Mouse (Mus musculus): ENCODE results near the gene Slc4a8.
"Not testable (repeated sequence)": the region's sequence is repeated elsewhere in the genome, so short reads cannot be mapped to it uniquely, and the experiment has no call there.

The Slc4a8 gene

DNA sequence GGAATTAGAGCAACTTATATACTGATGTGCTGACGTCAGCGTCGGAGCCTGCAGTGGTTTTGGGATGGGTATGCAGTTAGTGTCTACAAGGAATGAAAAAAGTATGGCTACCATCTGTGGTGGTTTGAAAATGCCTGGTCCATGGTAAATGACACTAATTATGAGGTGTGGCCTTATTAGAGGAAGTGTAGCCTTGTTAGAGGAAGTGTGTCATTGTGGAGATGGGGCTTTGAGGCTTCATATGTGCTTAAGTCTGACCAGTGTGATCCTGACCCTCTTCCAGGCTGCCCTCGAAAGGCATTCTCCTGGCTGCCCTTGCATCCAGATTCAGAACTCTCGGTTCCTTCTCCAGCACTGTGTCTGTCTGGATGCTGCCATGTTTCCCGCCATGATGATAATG lies 18.3 kb upstream of the Slc4a8 start:
- no peak for DNase-seq (ENCODE audit: low read depth, low spot score)

GRCm38 (mm10) chr15:100746478-100747120 lies 14.9 kb upstream of the Slc4a8 start:
- DNase-seq (ENCODE audit: low read depth, low spot score): no peak

DNA sequence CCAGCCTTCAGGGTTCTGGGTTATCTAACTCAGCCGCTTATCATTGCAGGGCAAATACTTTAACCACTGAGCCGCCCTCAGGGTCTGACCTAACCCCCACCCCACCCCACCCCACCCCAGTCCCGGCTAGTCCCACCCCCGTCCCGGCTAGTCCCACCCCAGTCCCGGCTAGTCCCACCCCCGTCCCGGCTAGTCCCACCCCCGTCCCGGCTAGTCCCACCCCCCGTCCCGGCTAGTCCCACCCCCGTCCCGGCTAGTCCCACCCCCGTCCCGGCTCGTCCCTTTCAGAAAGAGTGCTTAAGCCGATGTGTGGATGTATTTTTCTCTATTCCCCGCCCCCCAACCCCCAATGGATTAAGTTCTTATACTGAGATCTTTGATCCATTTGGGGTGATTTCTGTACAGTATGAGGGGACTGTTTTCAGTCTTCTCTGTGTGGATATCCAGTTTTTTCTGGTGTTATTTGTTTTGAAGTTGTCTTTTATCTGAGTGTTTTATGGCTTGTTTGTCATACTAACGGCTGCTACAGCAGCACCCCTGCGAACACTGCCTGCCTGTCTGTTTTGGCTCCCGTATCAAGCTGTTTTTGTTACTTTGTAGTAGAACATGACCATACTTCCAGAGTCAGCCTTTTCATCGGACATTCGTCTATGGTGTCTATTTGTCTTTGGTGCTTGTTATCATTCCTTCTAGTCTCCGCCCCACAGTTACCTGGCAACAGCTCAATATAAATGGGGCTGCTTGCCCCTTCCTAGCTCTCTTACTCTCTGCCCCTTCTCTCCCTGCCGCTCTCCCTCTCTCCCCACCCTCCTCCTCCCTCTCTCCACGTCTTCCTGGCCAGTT lies 14.2 kb upstream of the Slc4a8 start:
- no peak for DNase-seq (ENCODE audit: low read depth, low spot score)

GRCm38 (mm10) chr15:100748584-100748983 lies 13.0 kb upstream of the Slc4a8 start:
- DNase-seq (ENCODE audit: low read depth, low spot score): no peak

- no peak for DNase-seq (ENCODE audit: low read depth, low spot score)
Observed at GRCm38 (mm10) chr15:100749751-100750538, 11.6 kb upstream of the Slc4a8 start.

- no peak for DNase-seq (ENCODE audit: low read depth, low spot score)
Observed at GRCm38 (mm10) chr15:100752439-100752838, 9.1 kb upstream of the Slc4a8 start.

DNA sequence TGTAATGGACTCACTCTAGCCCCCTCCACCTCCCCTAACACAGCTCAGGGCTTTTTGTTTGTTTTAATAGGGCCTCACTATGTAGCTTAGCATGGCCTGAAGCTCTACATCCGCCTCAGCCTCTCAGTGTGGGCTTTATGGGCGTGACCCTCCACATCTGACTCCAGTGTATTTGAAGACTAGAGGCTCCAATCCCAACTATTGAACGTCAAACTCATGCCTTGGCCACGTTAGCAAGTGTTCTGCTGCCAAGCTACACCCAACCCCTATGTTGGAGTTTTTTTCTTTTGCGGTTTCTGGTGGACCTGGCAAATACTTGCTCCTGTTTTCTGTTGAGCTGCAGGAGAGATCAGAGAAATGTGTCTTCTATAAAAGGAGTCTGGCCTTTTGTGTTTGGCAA lies 8.5 kb upstream of the Slc4a8 start:
- DNase-seq (ENCODE audit: low read depth, low spot score): no peak

DNA sequence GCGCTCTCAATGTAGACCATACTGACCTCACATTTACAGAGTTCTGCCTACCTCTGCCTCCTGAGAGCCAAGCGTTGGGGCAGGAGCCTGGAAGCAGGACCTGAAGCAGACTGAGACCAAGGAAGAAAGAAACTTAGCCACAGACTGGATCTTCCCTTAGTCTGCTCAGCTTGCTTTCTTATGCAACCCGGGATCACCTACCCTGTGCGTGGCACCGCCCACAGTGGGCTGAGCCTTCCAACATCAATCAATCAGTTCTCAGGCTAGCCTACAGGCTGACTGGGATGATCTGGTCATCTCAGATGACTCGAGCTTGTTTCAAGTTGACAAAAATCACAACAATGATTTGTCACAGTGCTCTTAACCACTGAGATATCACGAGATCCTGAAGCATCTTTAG lies 7.5 kb upstream of the Slc4a8 start:
- DNase-seq (ENCODE audit: low read depth, low spot score): no peak

DNA sequence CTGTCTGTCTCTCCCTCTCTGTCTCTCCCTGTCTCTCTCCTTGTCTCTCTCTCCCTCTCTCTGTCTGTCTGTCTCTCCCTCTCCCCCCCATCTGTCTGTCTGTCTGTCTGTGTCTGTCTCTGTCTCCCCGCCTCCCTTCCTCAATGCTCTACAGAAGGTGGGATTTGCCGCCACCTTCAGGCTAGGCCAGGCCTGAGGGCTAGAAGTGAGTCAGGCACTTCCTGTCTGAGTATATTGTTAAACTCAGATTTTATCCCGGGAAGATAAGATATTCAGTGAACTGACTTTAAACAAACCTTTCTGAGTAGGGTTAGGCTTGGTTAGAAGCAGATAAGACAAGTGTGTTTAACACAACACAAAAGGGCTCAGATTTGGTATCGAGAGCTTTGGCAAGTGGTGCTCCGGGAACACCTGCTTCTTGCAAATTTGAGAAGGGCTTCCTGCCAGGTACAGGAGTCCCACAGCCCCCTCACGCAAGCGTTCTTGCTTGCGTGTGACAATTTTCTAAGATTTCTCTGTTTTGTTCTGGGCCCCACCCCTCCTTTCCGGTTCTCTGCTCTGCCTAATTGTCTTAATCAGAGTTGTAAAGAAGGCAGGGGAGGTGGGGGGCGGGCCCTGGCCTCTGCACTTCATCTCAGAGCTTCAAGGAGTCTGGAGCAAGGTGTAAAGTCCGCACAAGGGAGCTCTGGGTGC lies 6.6 kb upstream of the Slc4a8 start:
- no peak for DNase-seq (ENCODE audit: low read depth, low spot score)

DNA sequence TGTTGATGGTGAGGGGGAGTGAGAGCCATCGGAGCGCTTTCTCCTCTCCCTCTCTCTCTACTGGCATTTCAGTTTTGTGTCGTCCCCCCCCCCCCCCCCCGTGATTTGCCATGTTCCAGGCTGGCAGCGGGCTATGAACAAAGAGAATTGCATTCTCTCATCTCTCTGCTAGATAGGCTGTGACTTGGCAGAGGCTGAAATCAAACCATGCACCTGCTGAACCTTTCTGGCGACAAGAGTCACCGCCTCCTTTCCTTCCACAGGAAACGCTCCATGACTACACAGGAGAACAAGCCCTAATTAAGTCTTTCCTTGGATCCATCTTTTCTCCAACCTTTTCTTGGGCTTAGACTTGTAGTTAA lies 6.1 kb upstream of the Slc4a8 start:
- no peak for DNase-seq (ENCODE audit: low read depth, low spot score)

GRCm38 (mm10) chr15:100755881-100756624 lies 5.5 kb upstream of the Slc4a8 start:
- no peak for DNase-seq (ENCODE audit: low read depth, low spot score)

DNA sequence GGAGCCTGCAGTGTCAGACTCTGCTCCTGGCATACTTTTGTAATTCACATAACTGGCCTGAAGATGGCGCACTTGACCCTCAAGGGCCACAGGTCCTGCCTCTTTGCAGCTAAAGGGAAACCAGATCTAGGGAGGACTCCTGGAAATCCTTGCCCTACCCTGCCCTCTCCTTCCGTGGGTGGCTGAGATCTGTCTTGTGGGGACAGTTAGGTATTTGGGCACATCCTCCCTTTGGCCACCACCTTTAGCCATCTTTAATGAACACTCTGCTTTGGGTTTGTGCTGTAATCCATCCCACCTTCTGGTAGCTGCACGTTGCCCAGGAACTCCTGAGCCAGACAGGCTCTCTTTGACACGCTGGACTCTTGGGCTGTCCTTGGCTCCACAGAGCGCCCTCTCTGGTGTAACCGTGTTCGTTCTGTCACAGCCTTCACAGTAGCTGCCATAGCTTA lies 4.0 kb upstream of the Slc4a8 start:
- DNase-seq (ENCODE audit: low read depth, low spot score): peak; percentile 73

GRCm38 (mm10) chr15:100759286-100759685 lies 2.3 kb upstream of the Slc4a8 start:
- no peak for DNase-seq (ENCODE audit: low read depth, low spot score)

DNA sequence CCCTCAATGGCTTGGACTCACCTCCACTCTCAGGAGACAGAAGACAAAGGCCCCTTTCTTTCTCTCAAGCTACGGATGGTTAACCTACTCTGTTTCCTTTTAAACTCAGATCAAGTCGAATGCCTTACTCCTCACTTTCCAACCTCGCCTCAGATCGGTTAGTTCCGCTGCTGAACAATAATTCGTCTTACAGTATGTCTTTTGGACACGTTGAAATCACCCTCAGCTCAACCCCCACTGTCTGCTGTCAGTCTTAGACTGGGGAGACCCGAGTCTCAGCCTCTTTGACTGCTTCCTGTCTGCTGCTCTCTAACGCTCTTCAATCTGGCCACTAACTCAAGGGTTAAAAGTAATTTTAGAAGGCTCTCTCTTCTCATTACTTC lies 520 bp upstream of the Slc4a8 start:
- no peak for DNase-seq (ENCODE audit: low read depth, low spot score)

GRCm38 (mm10) chr15:100762649-100763048 lies 1.1 kb downstream of the Slc4a8 start:
- DNase-seq (ENCODE audit: low read depth, low spot score): no peak

GRCm38 (mm10) chr15:100764163-100764951 lies 2.8 kb downstream of the Slc4a8 start:
- no peak for DNase-seq (ENCODE audit: low read depth, low spot score)

GRCm38 (mm10) chr15:100766826-100767225 lies 5.3 kb downstream of the Slc4a8 start:
- no peak for DNase-seq (ENCODE audit: low read depth, low spot score)

DNA sequence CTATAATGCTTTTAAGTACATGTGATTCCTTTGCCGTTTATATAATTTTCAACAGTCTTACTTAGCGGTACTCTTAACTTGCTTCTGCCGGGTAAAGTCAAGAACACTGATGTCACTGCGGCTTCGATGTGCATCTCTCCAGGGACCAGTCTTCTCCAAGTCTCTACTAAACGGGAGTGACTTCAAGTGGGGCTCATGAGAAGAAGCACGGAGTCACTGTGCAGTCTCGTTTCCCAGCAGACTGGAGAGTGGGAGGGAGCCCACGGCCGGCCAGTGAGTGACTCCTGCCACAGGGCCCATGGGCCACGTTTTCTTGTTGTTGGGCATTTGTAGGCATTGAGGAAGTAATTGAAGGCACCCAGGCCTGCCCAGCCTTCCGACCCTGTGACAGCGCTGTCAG lies 6.3 kb downstream of the Slc4a8 start:
- DNase-seq (ENCODE audit: low read depth, low spot score): no peak

DNA sequence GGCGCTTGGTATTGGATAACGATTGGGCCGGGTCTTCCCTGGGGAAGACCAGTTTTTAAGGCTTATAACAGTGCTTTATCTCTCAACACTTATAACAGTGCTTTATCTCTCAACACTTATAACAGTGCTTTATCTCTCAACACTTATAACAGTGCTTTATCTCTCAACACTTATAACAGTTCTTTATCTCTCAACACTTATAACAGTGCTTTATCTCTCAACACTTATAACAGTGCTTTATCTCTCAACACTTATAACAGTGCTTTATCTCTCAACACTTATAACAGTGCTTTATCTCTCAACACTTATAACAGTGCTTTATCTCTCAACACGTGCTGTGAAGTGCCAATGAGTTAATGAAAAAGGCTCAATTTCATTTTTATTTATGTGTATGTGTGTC lies 7.5 kb downstream of the Slc4a8 start:
- DNase-seq (ENCODE audit: low read depth, low spot score): not testable (repeated sequence)

GRCm38 (mm10) chr15:100770338-100770737 lies 8.8 kb downstream of the Slc4a8 start:
- no peak for DNase-seq (ENCODE audit: low read depth, low spot score)

Data from retina, postnatal 7 days (tissue).